Mouse (Mus musculus) spleen, postnatal 10 days (tissue): ENCODE results near the gene Cdc42ep1.
"Not testable (repeated sequence)": the region's sequence is repeated elsewhere in the genome, so short reads cannot be mapped to it uniquely, and the experiment has no call there.

ENCODE experiments used
- DNase-seq, 2 experiments: peaks; one replicate each; pipeline ENCODE4 v3.0.0; 2021 to 2022; ENCODE audit warnings: low spot score in 2 of 2

The Cdc42ep1 gene

GRCm38 (mm10) chr15:78877810-78878390, 35.5 kb downstream of the Cdc42ep1 start:
- DNase-seq, result peak in 1 of 2 experiments; percentile 29

- DNase-seq, result not testable (repeated sequence)
These were observed 36.5 kb downstream of the Cdc42ep1 start for GRCm38 (mm10) chr15:78878792-78879516.

- DNase-seq, result no peak
These were observed 38.0 kb downstream of the Cdc42ep1 start for GRCm38 (mm10) chr15:78880432-78880831.

DNA sequence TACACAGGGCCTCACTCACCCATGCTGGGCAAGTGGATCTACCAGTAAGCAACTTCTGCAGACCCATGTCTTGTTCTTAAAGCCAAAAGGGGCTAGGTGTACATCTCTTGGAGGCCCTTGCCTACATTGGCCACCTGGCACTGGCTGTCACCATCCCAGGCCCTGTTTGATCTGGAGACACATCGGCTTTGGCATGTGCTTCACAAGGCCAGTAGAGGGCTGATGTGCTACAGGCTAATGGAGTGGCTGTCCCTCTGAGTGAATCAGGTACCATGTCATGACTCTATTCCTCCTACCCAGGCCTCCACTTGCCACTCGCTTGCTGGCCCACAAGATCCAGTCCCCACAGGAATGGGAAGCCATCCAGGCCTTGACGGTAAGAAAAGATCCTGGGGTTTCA, 39.4 kb downstream of the Cdc42ep1 start:
- no peak for DNase-seq

DNA sequence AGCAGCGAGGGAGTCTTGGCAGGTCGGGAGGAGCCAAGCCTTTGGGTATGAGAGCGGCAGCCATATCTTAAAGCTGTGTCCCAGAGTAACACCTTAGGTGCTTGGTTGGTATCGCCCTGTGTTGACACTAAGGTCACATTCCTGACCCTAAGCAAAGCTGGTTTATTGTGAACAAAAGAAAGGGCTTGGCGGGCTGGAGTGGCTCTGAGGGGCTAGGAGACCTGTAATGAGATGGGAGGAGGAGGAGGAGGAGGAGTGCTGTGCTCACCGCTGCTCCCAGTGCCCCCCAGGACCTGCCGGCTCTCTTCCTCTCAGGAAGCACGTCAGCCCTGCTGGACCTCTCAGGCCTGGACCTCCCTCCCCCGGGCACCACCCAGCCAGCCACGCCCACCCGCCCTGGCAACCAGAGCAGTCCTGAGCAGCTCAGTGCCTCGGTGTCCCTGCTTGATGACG, 47.0 kb downstream of the Cdc42ep1 start:
- no peak for DNase-seq

- no peak for DNase-seq
These were observed 50.0 kb downstream of the Cdc42ep1 start for GRCm38 (mm10) chr15:78892440-78892839.

GRCm38 (mm10) chr15:78894726-78895125, 52.3 kb downstream of the Cdc42ep1 start:
- peak; percentile 31 to 55 for DNase-seq

- DNase-seq, result no peak
These were observed 53.3 kb downstream of the Cdc42ep1 start for GRCm38 (mm10) chr15:78895741-78896140.

DNA sequence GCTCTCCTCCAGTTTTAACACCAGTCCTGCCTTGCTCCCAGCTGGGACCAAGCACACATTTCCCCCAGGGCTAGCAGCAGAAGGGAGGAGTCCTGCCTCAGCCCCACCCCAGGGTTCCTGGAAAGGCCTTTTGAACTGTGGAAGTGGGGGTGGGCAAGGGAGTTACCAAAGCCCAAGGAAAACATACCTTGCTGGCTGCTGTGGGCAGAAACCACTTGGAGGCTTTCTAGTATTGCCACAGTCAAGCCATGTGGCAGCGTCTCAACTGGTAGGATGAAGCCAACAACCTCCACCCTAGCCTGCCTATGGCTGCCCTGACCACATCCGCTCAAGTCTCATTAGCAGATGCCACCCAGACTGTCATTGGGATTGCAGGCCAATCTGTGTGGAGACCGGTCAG, 53.7 kb downstream of the Cdc42ep1 start:
- DNase-seq, result peak; percentile 28 to 38

GRCm38 (mm10) chr15:78897488-78897887, 55.1 kb downstream of the Cdc42ep1 start:
- peak in 1 of 2 experiments; percentile 61 for DNase-seq

DNA sequence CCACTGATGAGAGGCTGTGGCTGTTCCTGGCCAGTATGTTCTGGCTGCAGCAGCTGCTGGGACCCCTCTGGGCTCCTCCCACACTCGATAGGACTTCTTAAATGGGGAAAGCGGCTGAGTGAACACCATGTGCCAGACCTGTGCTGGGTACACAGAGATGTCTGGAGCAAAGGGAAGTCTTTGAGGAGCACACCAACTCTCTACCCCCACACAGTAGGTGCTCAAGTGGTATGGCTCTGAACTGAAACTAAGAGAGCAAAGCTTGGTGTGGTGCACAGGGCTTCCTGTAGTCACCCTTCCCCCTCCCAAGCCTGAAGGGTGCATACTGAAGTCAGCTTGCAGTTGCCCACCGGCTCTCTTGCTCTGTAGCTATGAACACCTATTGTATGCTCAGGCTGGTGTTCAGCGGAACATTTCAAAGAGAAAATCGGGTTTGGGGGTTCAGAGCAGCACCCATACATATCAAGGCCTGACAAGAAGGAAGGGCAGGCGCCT, 56.1 kb downstream of the Cdc42ep1 start:
- DNase-seq, result peak; percentile 48 to 55

- DNase-seq, result peak in 1 of 2 experiments; percentile 47
These were observed 57.0 kb downstream of the Cdc42ep1 start, which contains the start of gene Gm49510 for GRCm38 (mm10) chr15:78899409-78899739. TSS of gene Gm49510 (plus strand) at chr15:78899667.

DNA sequence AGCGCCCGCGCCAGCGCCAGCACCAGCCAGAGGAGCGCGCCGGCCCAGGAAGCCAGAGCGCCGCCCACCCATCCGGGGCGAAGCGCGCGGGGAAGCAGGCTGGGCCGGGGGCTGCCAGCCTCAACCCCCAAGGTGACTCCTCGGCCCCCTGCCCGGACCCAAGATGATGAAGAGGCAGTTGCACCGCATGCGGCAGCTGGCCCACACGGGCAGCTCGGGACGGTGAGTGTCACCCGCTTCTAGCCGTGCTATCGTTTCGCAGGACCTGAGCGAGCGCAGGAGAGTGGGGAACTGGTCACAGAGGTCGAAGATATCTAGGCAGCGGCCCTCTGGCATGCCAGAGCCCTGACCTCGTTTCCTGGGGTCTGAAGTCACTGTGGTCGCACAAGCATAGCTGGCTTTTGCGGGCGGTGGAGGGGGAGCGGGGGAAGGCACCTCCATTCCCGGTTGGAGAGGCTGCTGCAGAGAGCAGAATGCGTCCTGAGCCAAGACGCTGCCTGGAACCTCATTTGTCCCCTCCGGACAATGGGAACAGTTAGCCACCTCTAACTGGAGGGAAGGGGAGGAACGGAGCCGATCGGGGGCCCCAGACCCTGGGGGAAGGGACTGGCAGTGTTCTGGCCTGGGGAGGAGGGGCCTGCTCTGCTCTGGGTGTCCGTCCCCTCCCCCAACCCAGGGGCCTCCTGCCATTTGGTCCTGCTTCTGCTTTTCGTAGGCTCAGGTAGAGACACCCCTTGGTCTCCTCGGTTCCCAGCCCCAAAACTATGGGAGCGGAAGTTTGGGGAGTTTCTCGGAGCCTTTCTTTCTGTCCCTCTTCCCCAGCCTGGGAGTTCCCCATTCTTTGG, 57.5 kb downstream of the Cdc42ep1 start, which contains the start of gene Sh3bp1:
Gene Sh3bp1 (plus strand): TSS at position 29 of the 845 bp plus-strand sequence.
- DNase-seq, result peak; percentile 71 to 83
